Mouse (Mus musculus) stomach, postnatal 0 days (tissue): Measurements from ENCODE around the gene Alx3.

Experiments
- CTCF ChIP-seq: IDR thresholded peaks from 2 replicates; pipeline ENCODE4 v1.5.1; 2016; ENCODE audit warnings: antibody characterized with exemption, low read depth, mild to moderate bottlenecking, moderate library complexity
- EP300 ChIP-seq: optimal IDR thresholded peaks from 2 replicates; pipeline ENCODE3; 2016; ENCODE audit warnings: antibody characterized with exemption

GRCm38 (mm10) chr3:107600127-107600526, 5.3 kb downstream of the Alx3 start:
- no peak for TF ChIP-seq CTCF
- no peak for TF ChIP-seq EP300
